Comparison of ENCODE assay signal across 19 mouse cellular contexts in the genomic region with DNA sequence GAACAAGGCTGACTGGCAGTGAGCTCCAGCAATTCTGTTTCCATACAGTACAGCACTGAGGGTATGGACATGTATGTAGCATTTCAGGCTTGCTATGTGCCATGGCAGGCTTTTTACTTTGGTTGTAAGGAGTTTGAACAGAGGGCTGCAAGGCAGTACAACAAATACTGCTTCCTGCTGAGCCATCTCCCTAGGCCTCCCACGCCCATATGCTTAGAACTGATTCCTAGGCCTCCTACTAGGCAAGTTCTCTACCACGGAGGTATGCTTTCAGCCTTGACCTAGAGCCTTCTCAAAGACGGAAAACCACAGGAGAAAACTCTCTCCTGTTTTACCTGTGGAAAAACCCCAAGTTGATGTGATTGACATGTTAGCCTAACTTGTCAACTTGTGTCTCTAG.
DNase-seq lines count a peak whose midpoint lies in the region; ATAC-seq and TF ChIP-seq lines count a peak whose summit lies in the region.
"Had no signal": no experiment of that assay in that cellular context is flagged by ENCODE, and none has a peak within 500 bp of the region (broad histone marks: within the 10 kb centered on the region; RNA-seq: fewer than 3 reads in every experiment).

No protein-coding gene starts in this region.

- no peak overlapping the region for H3K4me2 ChIP-seq in liver, postnatal 0 days (ENCODE audit: low read depth, low read length)
- H3K4me2 ChIP-seq in liver, embryonic 11.5 days, result no peak overlapping the region
- H3K4me2 ChIP-seq in hindbrain, embryonic 12.5 days (replicated peaks), result no peak overlapping the region
- H3K4me2 ChIP-seq: forebrain, embryonic 13.5 days; heart, embryonic 11.5 days; heart, embryonic 15.5 days; hindbrain, embryonic 14.5 days had no signal

- no peak for ATAC-seq in liver, postnatal 0 days
- 0 out of 2 replicates have a peak, but pooled peaks have one; percentile 32 for ATAC-seq in liver, embryonic 11.5 days (replicated peaks; ENCODE audit: low FRiP score)
- no peak for ATAC-seq in hindbrain, embryonic 12.5 days (ENCODE audit: low FRiP score)
- ATAC-seq: forebrain, embryonic 13.5 days had no signal

- no peaks in the 10 kb centered on the region for H3K36me3 ChIP-seq in liver, postnatal 0 days (replicated peaks; ENCODE audit: insufficient read depth, low read length)
- H3K36me3 ChIP-seq in liver, embryonic 11.5 days (ENCODE audit: control insufficient read depth, insufficient read depth, low read length), result no peaks in the 10 kb centered on the region
- H3K36me3 ChIP-seq in hindbrain, embryonic 12.5 days, result no peaks in the 10 kb centered on the region
- H3K36me3 ChIP-seq: embryonic facial prominence, embryonic 10.5 days; heart, embryonic 15.5 days had no signal

- H3K4me3 ChIP-seq in liver, postnatal 0 days (ENCODE audit: low read depth, low read length), result no peak overlapping the region
- H3K4me3 ChIP-seq in liver, embryonic 11.5 days (ENCODE audit: low read depth, low read length), result no peak overlapping the region
- H3K4me3 ChIP-seq in hindbrain, embryonic 12.5 days, result no peak overlapping the region
- H3K4me3 ChIP-seq: embryonic facial prominence, embryonic 10.5 days; forebrain, embryonic 13.5 days; heart, adult 2 months; heart, embryonic 15.5 days had no signal

- WGBS in liver, postnatal 0 days (ENCODE audit: insufficient replicate concordance), result 67% methylated on average over 3 of the region's 3 CpGs
- 62% methylated on average over 3 of the region's 3 CpGs for WGBS in liver, embryonic 11.5 days
- 61% methylated on average over 3 of the region's 3 CpGs for WGBS in hindbrain, embryonic 12.5 days

- no peak overlapping the region for H3K27ac ChIP-seq in liver, postnatal 0 days (ENCODE audit: low read depth)
- no peak overlapping the region for H3K27ac ChIP-seq in liver, embryonic 11.5 days (ENCODE audit: low read depth, low read length)
- no peak overlapping the region for H3K27ac ChIP-seq in hindbrain, embryonic 12.5 days
- H3K27ac ChIP-seq: embryonic facial prominence, embryonic 10.5 days; forebrain, embryonic 13.5 days; heart, adult 2 months; heart, embryonic 15.5 days; hindbrain, embryonic 14.5 days had no signal

- no peak for TF ChIP-seq EP300 in liver, postnatal 0 days (IDR thresholded peaks at IDR 0.05; ENCODE audit: low read depth)

- H3K9ac ChIP-seq in liver, postnatal 0 days (replicated peaks), result no peak overlapping the region
- no peak overlapping the region for H3K9ac ChIP-seq in liver, embryonic 11.5 days (ENCODE audit: low read depth, low read length)
- H3K9ac ChIP-seq in hindbrain, embryonic 12.5 days, result no peak overlapping the region
- H3K9ac ChIP-seq: forebrain, embryonic 13.5 days; heart, embryonic 15.5 days; hindbrain, embryonic 14.5 days had no signal

- DNase-seq in liver, result peak; percentile 37
- no peak for DNase-seq in liver, postnatal 0 days
- DNase-seq in R1 (ENCODE audit: low read depth, low spot score), result peak; percentile 31
- no peak for DNase-seq in liver, embryonic 11.5 days (ENCODE audit: low spot score)
- peak; percentile 33 for DNase-seq in telencephalon, adult 2 months (ENCODE audit: low read depth, low spot score)
- no peak for DNase-seq in urinary bladder, postnatal 14 days (ENCODE audit: low spot score)
- DNase-seq: adrenal gland, postnatal 10 days; cerebellum, adult 18-20 months; cerebellum, adult 9-11 months; gastrocnemius, postnatal 14 days; heart, adult 2 months; heart, postnatal 14 days had no signal

- no peak for TF ChIP-seq CTCF in liver, postnatal 0 days (IDR thresholded peaks at IDR 0.05; ENCODE audit: low read depth)

- H3K4me1 ChIP-seq in liver, postnatal 0 days (ENCODE audit: insufficient read depth), result peaks cover 8% of the 10 kb centered on the region
- 0 out of 2 replicates have a peak, but pooled peaks cover 2% of the 10 kb centered on the region for H3K4me1 ChIP-seq in liver, embryonic 11.5 days (replicated peaks; ENCODE audit: control insufficient read depth, insufficient read depth, low read length)
- H3K4me1 ChIP-seq in hindbrain, embryonic 12.5 days, result no peaks in the 10 kb centered on the region
- H3K4me1 ChIP-seq: embryonic facial prominence, embryonic 10.5 days; forebrain, embryonic 13.5 days; heart, embryonic 15.5 days had no signal

- no peaks in the 10 kb centered on the region for H3K9me3 ChIP-seq in liver, postnatal 0 days (ENCODE audit: low read length)
- H3K9me3 ChIP-seq in liver, embryonic 11.5 days (ENCODE audit: control insufficient read depth, low read length), result no peaks in the 10 kb centered on the region
- no peaks in the 10 kb centered on the region for H3K9me3 ChIP-seq in hindbrain, embryonic 12.5 days (replicated peaks)
- H3K9me3 ChIP-seq: embryonic facial prominence, embryonic 10.5 days; forebrain, embryonic 13.5 days; heart, embryonic 15.5 days had no signal

- no peaks in the 10 kb centered on the region for H3K27me3 ChIP-seq in liver, postnatal 0 days (ENCODE audit: insufficient read depth, low read length)
- H3K27me3 ChIP-seq in liver, embryonic 11.5 days (replicated peaks; ENCODE audit: control insufficient read depth, insufficient read depth, low read length), result no peaks in the 10 kb centered on the region
- no peaks in the 10 kb centered on the region for H3K27me3 ChIP-seq in hindbrain, embryonic 12.5 days
- H3K27me3 ChIP-seq: CH12.LX; forebrain, embryonic 13.5 days; heart, embryonic 15.5 days had no signal

Comparison
In these comparisons a context has a peak if more than half of its experiments do, and no peak if none do; other contexts are left out.
1. DNase-seq: peak in liver (single experiment), R1 (single experiment) and telencephalon, adult 2 months (single experiment); none in liver, postnatal 0 days (single experiment), liver, embryonic 11.5 days (single experiment) and urinary bladder, postnatal 14 days (single experiment).